Mouse (Mus musculus) lung, adult 18-20 months (tissue): ENCODE data around the gene Pdzd8.

ENCODE experiments used
- DNase-seq, 2 experiments: peaks; one replicate each; pipeline ENCODE4 v3.0.0; 2022; ENCODE audit warnings: mixed read lengths in 2 of 2

Gene Pdzd8

GRCm38 (mm10) chr19:59352760-59353159 is 7.2 kb upstream of the Pdzd8 start:
- DNase-seq = no peak

DNA sequence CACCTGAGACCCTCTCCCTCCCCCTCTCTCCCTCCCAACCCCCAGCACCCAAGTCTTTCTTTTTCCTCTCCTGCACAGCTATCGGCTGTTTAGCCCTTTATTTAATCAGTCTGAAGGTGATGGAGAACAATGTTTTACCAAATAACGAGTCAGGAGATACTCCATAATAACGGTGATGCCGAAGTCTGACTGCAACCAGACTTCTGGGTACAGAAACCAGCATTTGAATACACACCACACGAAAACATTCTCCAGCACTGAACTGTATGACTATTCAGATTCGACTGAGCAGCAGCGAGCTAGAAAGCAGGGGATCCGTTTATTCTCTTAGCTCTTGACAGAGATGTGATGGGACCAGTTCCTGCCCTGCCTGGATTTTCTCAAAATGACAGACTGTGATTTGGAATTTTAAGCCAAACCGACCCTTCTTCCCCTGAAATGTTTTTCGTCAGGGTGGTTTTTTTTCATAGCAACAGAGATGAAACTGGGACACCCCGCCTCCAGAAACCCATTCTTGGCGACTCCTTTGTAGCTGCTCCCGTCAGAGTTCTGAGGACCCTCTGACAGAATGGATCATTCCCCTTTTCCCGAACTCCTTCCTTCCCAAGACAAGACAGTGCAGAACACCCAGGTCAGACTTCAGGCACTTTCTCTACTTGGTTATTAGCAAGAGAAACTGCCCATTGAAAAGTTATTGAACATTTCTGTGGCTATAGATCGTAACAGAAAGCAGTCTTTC is 5.7 kb upstream of the Pdzd8 start:
- DNase-seq = no peak

- DNase-seq = peak; percentile 15 to 28
These were observed 4.8 kb upstream of the Pdzd8 start for GRCm38 (mm10) chr19:59350273-59350903.

GRCm38 (mm10) chr19:59349329-59349960 is 3.9 kb upstream of the Pdzd8 start:
- DNase-seq = no peak

DNA sequence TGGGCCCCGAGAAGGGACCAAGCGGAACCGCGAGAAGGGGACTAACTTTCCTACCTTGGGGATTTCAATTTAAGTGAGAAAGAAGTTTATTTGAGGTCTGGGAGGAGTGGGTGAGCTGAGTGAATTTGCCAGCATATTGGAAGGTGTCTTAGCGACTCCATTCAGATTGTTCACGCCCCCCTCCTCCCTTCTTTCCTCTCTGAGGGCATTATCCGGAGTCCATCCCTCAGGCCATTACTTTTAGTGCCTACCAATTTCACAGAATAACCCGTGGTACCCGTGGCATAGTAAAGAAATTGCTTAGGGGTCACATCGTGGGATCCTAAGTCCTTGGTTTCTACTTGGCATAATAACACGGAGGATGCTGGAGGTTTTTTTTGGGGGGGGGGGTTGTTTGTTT is 745 bp upstream of the Pdzd8 start:
- DNase-seq = no peak

GRCm38 (mm10) chr19:59345081-59345657 is 411 bp downstream of the Pdzd8 start:
- DNase-seq = peak; percentile 56 to 60

DNA sequence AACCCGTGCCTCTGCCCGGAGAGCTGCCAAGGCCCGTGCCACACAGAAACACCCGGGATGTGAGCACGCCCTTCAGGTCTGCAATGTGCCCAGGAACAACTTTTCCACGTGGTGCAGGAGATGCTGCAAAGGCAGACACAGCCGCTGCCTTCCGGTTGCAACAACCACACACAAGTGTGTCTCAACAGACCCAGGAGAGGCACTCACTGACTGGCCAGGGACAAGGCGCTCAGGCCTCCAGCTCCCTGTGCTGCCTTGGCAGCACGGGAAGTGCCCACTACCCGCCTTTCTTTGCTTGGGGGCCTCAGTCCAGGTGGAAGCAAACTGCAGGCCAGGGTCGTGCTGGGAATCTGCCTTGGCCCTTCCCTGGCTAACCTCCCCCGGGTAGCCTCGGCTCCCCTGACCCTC is 1.3 kb downstream of the Pdzd8 start:
- DNase-seq = peak; percentile 48 to 62

- no peak for DNase-seq
These were observed 2.6 kb downstream of the Pdzd8 start for GRCm38 (mm10) chr19:59342964-59343363.

- DNase-seq = no peak
These were observed 5.7 kb downstream of the Pdzd8 start for GRCm38 (mm10) chr19:59339908-59340307.

DNA sequence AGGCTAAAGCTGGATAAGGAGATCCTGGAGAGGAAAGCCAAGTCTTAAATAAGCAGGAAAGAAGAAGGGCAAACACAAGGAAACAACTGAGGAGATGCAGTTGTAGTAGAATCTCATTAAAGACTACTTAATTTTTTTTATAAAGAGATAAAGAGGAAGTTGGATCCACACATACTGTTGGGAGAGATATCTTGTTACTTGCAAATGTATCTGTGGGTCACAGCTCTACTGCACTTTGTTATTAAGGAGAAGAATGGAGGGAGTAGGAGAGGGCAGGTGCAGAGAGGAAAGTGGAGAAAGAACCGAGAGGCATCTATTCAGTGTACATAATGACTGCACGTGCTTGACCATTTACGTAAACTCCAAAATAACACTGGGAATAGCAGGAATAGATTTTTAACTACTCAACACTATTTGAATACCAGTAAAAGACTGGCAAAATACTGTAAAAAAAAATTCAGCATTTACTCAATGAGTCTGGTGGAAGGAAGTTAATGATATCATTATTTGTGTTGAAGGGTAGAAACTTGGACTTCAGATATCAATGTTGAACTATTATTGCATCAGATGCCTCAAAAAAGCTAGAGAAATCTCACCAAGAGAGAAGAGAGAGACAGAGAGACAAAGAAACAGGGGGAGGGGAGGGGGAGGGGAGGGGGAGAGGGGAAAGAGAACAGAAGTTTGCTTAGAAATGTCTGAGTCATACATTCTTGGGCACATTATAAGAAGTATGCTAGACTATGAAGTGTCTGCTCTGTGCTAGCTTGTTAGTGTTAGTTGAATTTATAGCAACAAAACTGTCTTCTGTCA is 7.5 kb downstream of the Pdzd8 start:
- DNase-seq = no peak

- DNase-seq = no peak
These were observed 8.9 kb downstream of the Pdzd8 start for GRCm38 (mm10) chr19:59336655-59337054.

DNA sequence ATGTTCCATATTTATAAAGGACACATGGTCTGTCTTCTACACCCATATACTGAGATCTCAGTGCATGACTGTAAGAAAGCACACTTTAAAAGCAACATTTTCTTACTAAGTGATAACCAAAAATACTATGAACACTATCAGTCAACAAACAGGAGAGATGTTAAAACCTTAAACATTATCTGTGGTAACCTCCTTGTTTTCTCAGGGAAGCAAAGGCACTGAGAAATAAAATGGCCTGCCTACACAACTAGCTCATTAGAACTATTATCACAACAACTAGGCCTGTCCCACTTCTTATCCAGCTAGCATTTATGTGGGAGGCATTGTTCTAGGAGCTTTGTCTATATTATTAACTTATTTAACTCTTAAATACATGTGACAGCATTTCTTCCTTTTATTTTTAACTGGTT is 14.8 kb downstream of the Pdzd8 start:
- no peak for DNase-seq

- DNase-seq = no peak
These were observed 23.6 kb downstream of the Pdzd8 start, which contains the start of gene Rps12-ps3 for GRCm38 (mm10) chr19:59321990-59322389. Rps12-ps3 (plus strand) TSS chr19:59322290.

- DNase-seq = no peak
These were observed 29.0 kb downstream of the Pdzd8 start for GRCm38 (mm10) chr19:59316571-59316970.

DNA sequence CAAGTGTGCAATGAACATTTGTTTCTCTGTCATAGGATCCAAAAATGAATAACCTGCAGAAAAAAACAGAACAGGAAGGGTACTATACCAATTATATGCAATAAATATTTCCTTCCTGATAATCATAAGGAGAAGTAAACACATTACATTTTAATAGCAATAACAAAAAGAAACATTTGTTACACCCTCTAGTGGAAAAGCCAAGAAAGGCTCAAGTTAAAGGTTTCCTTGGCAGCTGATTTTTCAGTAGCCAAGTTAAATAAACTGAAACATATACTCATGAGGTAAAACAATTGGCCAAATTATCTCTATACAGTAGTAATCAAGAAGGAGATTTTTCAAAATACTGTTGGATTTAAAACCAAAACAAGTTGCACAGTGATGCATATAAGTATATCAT is 30.3 kb downstream of the Pdzd8 start:
- no peak for DNase-seq

DNA sequence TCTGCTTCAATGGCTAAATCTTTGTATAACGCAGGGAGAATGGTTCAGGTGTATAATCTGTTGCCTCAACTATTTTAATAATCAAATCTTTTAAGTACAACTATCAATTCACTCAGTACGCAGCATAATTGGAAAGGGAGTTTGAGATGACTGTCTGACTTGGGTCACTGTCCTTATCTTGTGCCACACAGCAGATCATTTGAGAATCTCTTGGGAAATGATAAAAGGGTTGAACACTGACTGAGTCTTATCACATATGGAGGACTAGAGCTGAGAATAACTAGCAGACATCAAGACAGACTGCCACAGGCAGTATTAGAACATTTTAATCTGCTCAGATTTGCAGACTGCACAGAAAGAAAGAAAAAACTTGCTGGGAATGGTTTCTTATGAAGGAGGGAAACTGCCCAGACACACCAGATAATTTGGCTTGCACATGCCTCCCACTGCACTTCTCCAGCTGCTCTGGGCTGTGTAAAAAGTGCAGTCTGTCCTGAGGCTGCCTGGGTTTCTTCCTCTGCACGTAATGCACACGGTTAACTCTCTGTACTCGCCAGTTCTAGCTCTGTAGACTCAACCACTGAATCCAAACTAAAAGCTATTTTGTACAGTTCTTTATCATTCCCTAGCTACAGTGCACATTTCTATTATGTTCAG is 53.3 kb downstream of the Pdzd8 start:
- DNase-seq = no peak

- no peak for DNase-seq
These were observed 55.8 kb downstream of the Pdzd8 start for GRCm38 (mm10) chr19:59289811-59290210.

- DNase-seq = no peak
These were observed 56.5 kb downstream of the Pdzd8 start for GRCm38 (mm10) chr19:59289042-59289441.

- DNase-seq = no peak
These were observed 63.6 kb downstream of the Pdzd8 start for GRCm38 (mm10) chr19:59282001-59282400.

- DNase-seq = no peak
These were observed 64.7 kb downstream of the Pdzd8 start for GRCm38 (mm10) chr19:59280841-59281240.

GRCm38 (mm10) chr19:59276354-59276753 is 69.2 kb downstream of the Pdzd8 start:
- no peak for DNase-seq

DNA sequence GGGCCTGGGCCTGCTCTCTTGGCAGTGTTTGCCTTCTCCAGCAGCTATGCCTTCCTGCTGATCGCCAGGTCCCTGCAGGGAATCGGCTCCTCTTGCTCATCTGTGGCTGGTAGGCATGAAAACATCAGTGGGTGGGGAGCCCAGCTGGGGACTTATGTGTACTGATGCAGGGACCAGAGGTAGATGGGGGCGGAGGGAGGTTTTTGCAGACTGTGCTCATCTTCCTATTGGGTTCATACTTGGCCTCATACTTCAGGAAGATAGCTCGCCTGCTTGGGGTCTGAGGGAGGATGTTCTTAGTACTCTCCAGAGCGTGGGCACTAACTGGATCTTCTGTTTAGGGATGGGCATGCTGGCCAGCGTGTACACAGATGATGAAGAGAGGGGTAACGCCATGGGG is 72.4 kb downstream of the Pdzd8 start:
- no peak for DNase-seq
